Mouse (Mus musculus) kidney, embryonic 14.5 days (tissue): ENCODE measurements around the gene Nus1. TPM values are rescaled to one million over a fixed set of nuclear protein-coding genes. Genes with fewer than 3 reads are reported as not detected.

Experiments used
- ATAC-seq: fragments of 200-750 bp; cut with Nextera tagmentation; 2 replicates; pipeline ENCODE4 v1.8.0; 2017; ENCODE audit warnings: moderate number of reproducible peaks, mild to moderate bottlenecking, moderate TSS enrichment, moderate library complexity; ENCODE audit not compliant: low FRiP score, low TSS enrichment
- H3K27ac ChIP-seq: fragments of 300-500 bp; sonication (generic); 2 replicates; pipeline ENCODE4 v1.5.1; 2014; ENCODE audit warnings: low read depth, mild to moderate bottlenecking, low read length, moderate library complexity, mixed read lengths
- H3K27me3 ChIP-seq: fragments of 300-500 bp; sonication (generic); 2 replicates; pipeline ENCODE4 v1.6.1; 2014; ENCODE audit warnings: mild to moderate bottlenecking, low read length; ENCODE audit not compliant: control insufficient read depth, insufficient read depth
- H3K36me3 ChIP-seq: fragments of 300-500 bp; sonication (generic); 2 replicates; pipeline ENCODE4 v1.6.1; 2014; ENCODE audit warnings: low read length, mixed read lengths; ENCODE audit not compliant: control insufficient read depth, insufficient read depth
- H3K4me1 ChIP-seq: fragments of 300-500 bp; sonication (generic); 2 replicates; pipeline ENCODE4 v1.6.1; 2014; ENCODE audit warnings: low read length, mixed read lengths; ENCODE audit not compliant: control insufficient read depth, insufficient read depth
- H3K4me2 ChIP-seq: fragments of 300-500 bp; sonication (generic); replicated peaks from 2 replicates; pipeline ENCODE4 v1.6.1; 2014; ENCODE audit warnings: low read depth, mild to moderate bottlenecking, low read length
- H3K4me3 ChIP-seq: fragments of 300-500 bp; sonication (generic); 2 replicates; pipeline ENCODE4 v1.5.1; 2014; ENCODE audit warnings: mild to moderate bottlenecking, low read length
- H3K9ac ChIP-seq: fragments of 300-500 bp; sonication (generic); 2 replicates; pipeline ENCODE4 v1.6.1; 2014; ENCODE audit warnings: low read depth, mild to moderate bottlenecking, low read length, moderate library complexity
- H3K9me3 ChIP-seq: fragments of 300-500 bp; sonication (generic); 2 replicates; pipeline ENCODE4 v1.6.1; 2016; ENCODE audit warnings: low read length; ENCODE audit not compliant: control insufficient read depth
- WGBS: fragments of 180-500 bp; shearing (Covaris S2); extraction: QIAGEN DNeasy Blood & Tissue Kit; methylation state at CpG from one replicate; pipeline ENCODE4 v1.1.7; 2014; 5-methylcytosine and 5-hydroxymethylcytosine counted together
- polyA plus RNA-seq: library from polyadenylated mRNA; unstranded; fragments of >200 nt; fragmentation: Nextera tagmentation; extraction: Ambion mirVana; gene quantifications from 2 replicates; pipeline ENCODE4 v1.2.1, GENCODE M21; 2014

The Nus1 gene
- polyA plus RNA-seq = 17.2 and 18.5 TPM in 2 replicates

DNA sequence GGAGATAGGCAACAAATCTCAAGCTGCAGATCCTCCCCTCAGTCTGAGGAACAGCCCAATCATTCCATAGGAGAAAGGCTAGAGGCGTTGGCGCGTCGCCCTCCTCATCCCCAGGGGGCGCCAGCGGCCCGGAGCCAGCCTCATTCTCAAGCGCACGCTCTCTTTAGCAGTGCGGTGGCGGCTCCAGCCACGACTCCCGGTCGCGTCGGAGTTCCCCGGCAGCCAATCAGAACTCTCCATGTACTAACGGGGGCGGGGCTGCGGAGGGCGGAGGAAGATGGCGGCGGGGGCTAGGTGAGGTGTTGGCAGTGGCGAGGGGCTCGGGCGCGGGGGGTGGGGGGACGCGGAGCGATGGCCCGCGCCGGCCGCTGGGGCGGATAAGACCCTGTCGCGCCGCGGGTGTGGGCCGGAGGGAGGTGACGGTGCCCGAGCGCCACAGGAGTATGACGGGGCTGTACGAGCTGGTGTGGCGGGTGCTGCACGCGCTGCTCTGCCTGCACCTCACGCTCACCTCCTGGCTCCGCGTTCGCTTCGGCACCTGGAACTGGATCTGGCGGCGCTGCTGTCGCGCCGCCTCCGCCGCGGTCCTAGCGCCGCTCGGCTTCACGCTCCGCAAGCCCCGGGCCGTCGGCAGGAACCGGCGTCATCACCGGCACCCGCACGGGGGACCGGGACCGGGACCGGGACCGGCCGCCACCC lies at the start of gene Nus1:
TSS of gene Nus1 (plus strand) at position 249 of the 699 bp plus-strand sequence.
- Histone ChIP-seq H3K27me3 (no peaks in the 10 kb centered on the region), H3K4me3 (peak within 1 kb of the TSS; percentile 76), H3K27ac (peak within 1 kb of the TSS; percentile 84), H3K36me3 (no peaks in the 10 kb centered on the region), H3K4me1 (peaks cover 9% of the 10 kb centered on the region), H3K9ac (peak within 1 kb of the TSS; percentile 91), H3K9me3 (no peaks in the 10 kb centered on the region), H3K4me2 (peak within 1 kb of the TSS; percentile 74)
- ATAC-seq = peak; percentile 98
- under 1% methylated on average over 57 of the region's 79 CpGs for WGBS

DNA sequence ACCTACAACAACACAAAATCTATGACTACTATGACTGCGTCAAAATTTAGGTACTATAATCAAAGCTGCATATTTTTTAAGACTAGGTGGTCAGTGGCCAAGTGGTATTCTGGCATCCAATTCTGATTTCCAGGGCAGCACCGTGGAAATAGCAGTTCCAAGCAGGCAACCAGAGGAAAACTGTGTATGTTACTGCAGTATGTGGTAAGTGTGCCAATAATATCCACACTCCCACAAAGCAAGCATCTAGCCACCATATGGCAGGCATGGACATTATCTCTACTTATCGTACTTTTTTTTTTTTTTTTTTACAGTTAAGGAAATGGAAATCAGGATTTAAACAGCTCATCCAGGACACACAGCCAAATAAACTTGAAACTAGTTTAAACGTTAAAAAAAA lies 49.0 kb upstream of the Nus1 start:
- Histone ChIP-seq H3K9me3 (no peaks in the 10 kb centered on the region), H3K27ac (no peak overlapping the region), H3K4me2 (no peak overlapping the region), H3K4me1 (no peaks in the 10 kb centered on the region), H3K36me3 (no peaks in the 10 kb centered on the region), H3K9ac (no peak overlapping the region), H3K4me3 (no peak overlapping the region), H3K27me3 (no peaks in the 10 kb centered on the region)
- 86% methylated on average over 4 of the region's 4 CpGs for WGBS
- no peak for ATAC-seq

DNA sequence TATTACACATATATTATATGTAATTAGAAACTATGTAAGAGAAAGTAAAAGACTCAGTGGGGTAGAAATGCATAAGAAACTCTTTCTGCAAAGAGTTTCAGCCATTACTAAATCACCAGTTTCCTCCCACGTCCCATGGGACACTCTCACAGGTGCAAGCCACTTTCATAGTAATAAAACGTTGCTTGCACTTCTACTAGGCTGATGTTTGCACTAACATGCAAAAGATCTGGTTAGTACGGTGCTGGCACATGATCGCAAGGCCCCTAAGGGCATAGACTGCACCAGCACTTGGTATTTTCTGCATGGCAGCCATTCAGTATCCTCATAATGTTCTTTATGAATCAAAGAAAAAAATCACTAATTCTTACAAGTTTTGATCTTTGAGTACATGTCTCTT lies 43.5 kb upstream of the Nus1 start:
- Histone ChIP-seq H3K27ac (no peak overlapping the region), H3K9ac (no peak overlapping the region), H3K9me3 (no peaks in the 10 kb centered on the region), H3K4me1 (no peaks in the 10 kb centered on the region), H3K4me2 (no peak overlapping the region), H3K36me3 (no peaks in the 10 kb centered on the region), H3K27me3 (no peaks in the 10 kb centered on the region), H3K4me3 (no peak overlapping the region)
- no peak for ATAC-seq
- WGBS = 55% methylated on average over 4 of the region's 4 CpGs

DNA sequence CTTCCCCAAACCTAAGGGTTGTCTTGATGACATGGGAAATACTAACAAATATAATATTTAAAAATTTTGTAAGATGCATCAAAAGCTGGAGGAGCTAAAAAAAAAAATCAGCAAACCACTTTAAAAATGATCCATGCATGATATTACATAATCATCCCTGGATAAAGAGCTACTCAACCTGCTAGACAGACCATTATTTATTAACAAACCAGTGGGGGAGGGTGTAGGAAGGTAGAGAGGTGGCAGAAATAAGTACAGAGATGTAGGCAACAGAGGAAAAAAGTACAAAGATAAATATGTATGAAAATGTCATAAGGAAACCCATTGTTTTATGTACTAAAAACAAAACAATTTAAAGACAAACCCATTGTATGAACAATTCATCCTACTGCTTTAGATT lies 42.7 kb upstream of the Nus1 start:
- no peak overlapping the region for H3K9ac ChIP-seq
- no peak overlapping the region for H3K27ac ChIP-seq
- ATAC-seq = no peak
- H3K9me3 ChIP-seq = no peaks in the 10 kb centered on the region
- H3K4me2 ChIP-seq = no peak overlapping the region
- H3K4me1 ChIP-seq = no peaks in the 10 kb centered on the region
- H3K36me3 ChIP-seq = no peaks in the 10 kb centered on the region
- H3K27me3 ChIP-seq = no peaks in the 10 kb centered on the region
- no peak overlapping the region for H3K4me3 ChIP-seq

DNA sequence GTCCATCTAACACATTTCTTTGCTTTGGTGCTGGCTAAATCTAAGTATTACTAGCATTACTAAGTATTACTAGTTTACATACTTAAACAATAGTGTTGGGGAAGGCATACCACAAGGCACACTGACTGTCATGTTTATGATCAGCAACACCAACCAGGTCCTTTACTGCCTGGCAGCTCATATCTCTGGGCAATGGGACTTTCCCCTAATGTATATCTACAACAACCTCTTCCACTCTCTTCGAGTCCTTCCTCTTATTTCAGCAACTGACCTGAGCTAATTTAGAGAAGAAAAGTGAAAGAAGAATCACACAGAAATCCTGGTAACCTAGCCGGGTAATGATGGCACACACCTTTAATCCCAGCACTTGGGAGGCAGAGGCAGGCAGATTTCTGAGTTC lies 40.9 kb upstream of the Nus1 start:
- 92% methylated on average over 2 of the region's 2 CpGs for WGBS
- no peak overlapping the region for H3K4me2 ChIP-seq
- H3K27ac ChIP-seq = no peak overlapping the region
- no peaks in the 10 kb centered on the region for H3K36me3 ChIP-seq
- H3K9ac ChIP-seq = no peak overlapping the region
- H3K9me3 ChIP-seq = no peaks in the 10 kb centered on the region
- H3K4me1 ChIP-seq = no peaks in the 10 kb centered on the region
- H3K27me3 ChIP-seq = no peaks in the 10 kb centered on the region
- no peak for ATAC-seq
- no peak overlapping the region for H3K4me3 ChIP-seq

DNA sequence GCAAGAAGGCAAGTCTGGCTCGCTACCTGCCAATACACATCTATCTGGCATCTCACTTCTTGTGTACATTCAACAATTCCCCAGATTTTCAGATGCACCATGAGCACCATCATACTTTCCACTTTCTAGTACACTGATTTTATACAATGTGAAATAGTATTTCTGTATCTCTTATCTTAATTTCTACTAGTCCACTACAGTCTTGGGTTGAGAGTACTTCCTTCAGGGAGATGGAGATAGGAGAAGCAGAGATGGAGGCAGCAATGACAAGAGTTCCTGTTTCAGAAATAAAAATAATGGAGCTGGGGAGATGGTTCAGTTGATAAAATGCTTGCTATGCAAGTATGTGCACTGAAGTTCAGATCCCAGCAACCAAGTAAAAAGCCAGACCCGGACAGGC lies 39.5 kb upstream of the Nus1 start:
- 80% methylated on average over 2 of the region's 2 CpGs for WGBS
- Histone ChIP-seq H3K27ac (no peak overlapping the region), H3K9ac (no peak overlapping the region), H3K4me3 (no peak overlapping the region), H3K4me1 (0 out of 2 replicates have a peak, but pooled peaks cover 3% of the 10 kb centered on the region), H3K36me3 (no peaks in the 10 kb centered on the region), H3K9me3 (no peaks in the 10 kb centered on the region), H3K27me3 (no peaks in the 10 kb centered on the region), H3K4me2 (no peak overlapping the region)
- ATAC-seq = no peak

DNA sequence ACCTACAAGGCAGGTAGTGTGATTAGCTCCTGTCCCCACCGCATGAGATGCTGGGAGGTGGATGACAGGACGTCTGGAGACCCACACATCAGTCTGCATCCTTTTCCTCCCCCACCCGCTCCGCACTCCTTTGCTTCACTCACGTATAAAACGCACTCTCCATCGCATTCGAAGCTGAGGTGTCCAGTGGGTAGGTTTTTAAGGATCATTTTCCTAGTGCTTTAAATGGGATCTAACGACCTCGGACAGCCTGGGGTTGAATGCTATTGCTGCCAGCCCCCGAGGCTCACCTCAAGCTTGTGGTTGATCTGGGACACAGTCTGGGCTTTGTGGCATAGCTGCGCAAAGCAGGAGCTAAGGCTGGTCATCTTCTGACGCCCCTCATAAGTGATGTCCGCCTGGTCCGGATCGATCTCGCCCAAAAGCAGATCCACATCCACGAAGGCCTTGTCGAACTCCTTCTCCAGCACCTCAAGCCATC lies 36.0 kb upstream of the Nus1 start:
- WGBS = under 1% methylated on average over 19 of the region's 19 CpGs
- Histone ChIP-seq H3K36me3 (no peaks in the 10 kb centered on the region), H3K4me1 (0 out of 2 replicates have a peak, but pooled peaks cover 3% of the 10 kb centered on the region), H3K9ac (peak overlapping the region; percentile 89), H3K9me3 (no peaks in the 10 kb centered on the region), H3K27ac (peak overlapping the region; percentile 91), H3K27me3 (no peaks in the 10 kb centered on the region), H3K4me3 (peak overlapping the region; percentile 72), H3K4me2 (peak overlapping the region; percentile 69)
- peak; percentile 59 for ATAC-seq

DNA sequence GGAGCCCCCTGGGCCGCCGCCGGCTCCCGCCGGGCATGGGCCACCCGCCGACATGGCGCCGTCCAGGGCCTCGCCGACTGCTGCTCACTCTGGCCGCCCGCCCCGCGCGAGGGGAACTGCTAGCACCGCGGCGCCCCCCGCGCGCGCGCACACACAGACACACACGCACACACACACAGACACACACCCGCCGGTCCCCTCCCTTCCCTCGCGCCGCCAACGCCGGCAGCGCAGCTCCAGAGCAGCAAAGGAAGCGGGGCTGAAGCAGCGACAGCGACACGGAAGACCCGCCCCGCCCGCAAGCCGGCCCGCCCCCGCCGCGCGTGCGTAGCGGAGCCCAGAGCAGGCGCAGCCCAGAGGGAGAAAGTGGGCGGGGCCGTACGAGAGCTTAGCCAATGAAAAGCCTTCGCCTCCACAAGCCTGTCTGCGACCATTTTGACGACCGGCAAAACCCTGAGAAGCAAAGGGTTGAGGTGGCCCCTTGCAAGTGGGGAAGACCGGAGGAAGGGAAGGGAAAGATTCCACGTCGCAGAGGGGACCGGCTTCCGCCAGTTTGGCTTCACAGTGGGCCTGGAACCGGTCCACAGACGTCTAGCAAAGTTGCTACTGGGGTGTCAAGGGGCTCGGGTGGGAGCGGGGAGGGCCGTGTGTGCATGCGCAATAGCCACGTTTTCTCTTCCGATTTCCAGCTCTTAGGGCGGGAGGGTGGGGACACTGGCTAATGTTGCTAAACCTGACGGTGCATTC lies 35.3 kb upstream of the Nus1 start, which contains the start of gene Gopc:
TSS of gene Gopc (minus strand) at position 280 of the 747 bp plus-strand sequence.
- peak; percentile 99 for ATAC-seq
- H3K9me3 ChIP-seq = no peaks in the 10 kb centered on the region
- peak within 1 kb of the TSS; percentile 91 for H3K27ac ChIP-seq
- no peaks in the 10 kb centered on the region for H3K36me3 ChIP-seq
- H3K9ac ChIP-seq = peak within 1 kb of the TSS; percentile 89
- H3K27me3 ChIP-seq = no peaks in the 10 kb centered on the region
- peak within 1 kb of the TSS; percentile 69 for H3K4me2 ChIP-seq
- 0 out of 2 replicates have a peak, but pooled peaks cover 3% of the 10 kb centered on the region for H3K4me1 ChIP-seq
- under 1% methylated on average over 54 of the region's 71 CpGs for WGBS
- H3K4me3 ChIP-seq = peak within 1 kb of the TSS; percentile 72

DNA sequence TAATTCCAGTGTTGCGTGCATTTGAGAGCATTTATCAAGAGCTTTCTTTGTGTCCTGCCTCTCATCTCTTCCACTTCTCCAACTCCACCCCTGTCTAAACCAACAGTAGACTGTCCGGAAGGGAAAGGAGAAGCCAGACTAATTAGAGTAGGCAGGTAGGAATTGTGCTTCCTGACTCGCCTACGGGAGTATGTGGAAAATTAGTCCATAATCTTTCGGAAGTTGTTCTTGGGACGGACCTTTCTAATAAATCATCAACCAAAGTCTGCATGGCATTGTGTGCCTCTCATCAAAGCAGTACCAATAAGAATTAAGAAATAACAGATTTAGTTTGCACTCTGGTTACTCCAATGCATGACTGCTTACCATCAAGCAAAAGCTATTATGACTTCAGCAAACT lies 34.3 kb upstream of the Nus1 start:
- no peak overlapping the region for H3K27ac ChIP-seq

More for the DNA sequence above, 34.3 kb upstream of the Nus1 start:
- Histone ChIP-seq H3K27me3 (no peaks in the 10 kb centered on the region), H3K4me3 (peak overlapping the region; percentile 72), H3K4me1 (0 out of 2 replicates have a peak, but pooled peaks cover 3% of the 10 kb centered on the region), H3K9ac (peak overlapping the region; percentile 89; the same call in 1 of the 2 replicates), H3K36me3 (no peaks in the 10 kb centered on the region), H3K4me2 (peak overlapping the region; percentile 69), H3K9me3 (no peaks in the 10 kb centered on the region)
- 71% methylated on average over 6 of the region's 6 CpGs for WGBS
- ATAC-seq = no peak
